Mouse (Mus musculus): Measurements from ENCODE around the gene Per3. TPM values are rescaled to one million over a fixed set of nuclear protein-coding genes. Genes with fewer than 3 reads are reported as not detected.

The Per3 gene
- polyA plus RNA-seq, 1 experiment from 2014 or later: 3.5 TPM

- peak overlapping the region; percentile 43; the same call in 1 of the 2 replicates for H3K9ac ChIP-seq
- H3K9me3 ChIP-seq (replicated peaks): no peaks in the 10 kb centered on the region
- H3K27me3 ChIP-seq: no peaks in the 10 kb centered on the region
- H3K4me1 ChIP-seq: peaks cover 21% of the 10 kb centered on the region
- H3K36me3 ChIP-seq (ENCODE audit: poor library complexity, severe bottlenecking): peaks cover 40% of the 10 kb centered on the region
- peak overlapping the region; percentile 91; the same call in 1 of the 2 replicates for H3K4me3 ChIP-seq
- peak overlapping the region; percentile 76 for H3K4me2 ChIP-seq
- ATAC-seq: no peak
- peak overlapping the region; percentile 64 for H3K27ac ChIP-seq
- 79% methylated on average over 4 of the region's 4 CpGs for WGBS
Measured at GRCm38 (mm10) chr4:151058634-151059033, 14.2 kb upstream of the Per3 start.

- peak within 1 kb of the TSS; percentile 85 for H3K27ac ChIP-seq
- WGBS: under 1% methylated on average over 114 of the region's 114 CpGs
Measured at GRCm38 (mm10) chr4:151057347-151058321, 13.2 kb upstream of the Per3 start, which contains the start of gene Vamp3. Vamp3 (minus strand) TSS chr4:151057963.

GRCm38 (mm10) chr4:151051162-151051561 is 6.7 kb upstream of the Per3 start:
- WGBS: 100% methylated on average over 1 of the region's 1 CpGs

More at GRCm38 (mm10) chr4:151057347-151058321, 13.2 kb upstream of the Per3 start, which contains the start of gene Vamp3:
- Histone ChIP-seq H3K9ac (peak within 1 kb of the TSS; percentile 91), H3K4me2 (peak within 1 kb of the TSS; percentile 76), H3K27me3 (no peaks in the 10 kb centered on the region), H3K9me3 (replicated peaks) (no peaks in the 10 kb centered on the region), H3K36me3 (ENCODE audit: poor library complexity, severe bottlenecking) (peaks cover 38% of the 10 kb centered on the region), H3K4me3 (peak within 1 kb of the TSS; percentile 91), H3K4me1 (peaks cover 21% of the 10 kb centered on the region)
- ATAC-seq: peak; percentile 99

GRCm38 (mm10) chr4:151046524-151046923 is 2.1 kb upstream of the Per3 start:
- Histone ChIP-seq H3K27ac (no peak overlapping the region), H3K4me3 (no peak overlapping the region)
- WGBS: 90% methylated on average over 3 of the region's 3 CpGs

More at GRCm38 (mm10) chr4:151051162-151051561, 6.7 kb upstream of the Per3 start:
- peaks cover 4% of the 10 kb centered on the region; the same call in 1 of the 2 replicates for H3K4me1 ChIP-seq
- no peak overlapping the region for H3K27ac ChIP-seq
- H3K4me2 ChIP-seq: no peak overlapping the region
- H3K27me3 ChIP-seq: no peaks in the 10 kb centered on the region
- H3K36me3 ChIP-seq (ENCODE audit: poor library complexity, severe bottlenecking): peaks cover 74% of the 10 kb centered on the region
- ATAC-seq: no peak
- H3K9ac ChIP-seq: no peak overlapping the region
- no peak overlapping the region for H3K4me3 ChIP-seq
- no peaks in the 10 kb centered on the region for H3K9me3 ChIP-seq (replicated peaks)

GRCm38 (mm10) chr4:151044944-151045570 is 592 bp upstream of the Per3 start:
- Histone ChIP-seq H3K36me3 (ENCODE audit: poor library complexity, severe bottlenecking) (peaks cover 36% of the 10 kb centered on the region), H3K4me2 (peak overlapping the region; percentile 97), H3K27ac (0 out of 2 replicates have a peak overlapping the region, but pooled peaks have one; percentile 7), H3K9ac (peak overlapping the region; percentile 47; the same call in 1 of the 2 replicates), H3K4me3 (peak overlapping the region; percentile 56), H3K27me3 (peaks cover 7% of the 10 kb centered on the region; the same call in 1 of the 2 replicates), H3K9me3 (replicated peaks) (no peaks in the 10 kb centered on the region), H3K4me1 (peaks cover 14% of the 10 kb centered on the region)
- 4% methylated on average over 21 of the region's 21 CpGs for WGBS
- peak; percentile 93; the same call in 1 of the 2 replicates for ATAC-seq

More at GRCm38 (mm10) chr4:151046524-151046923, 2.1 kb upstream of the Per3 start:
- Histone ChIP-seq H3K9ac (no peak overlapping the region), H3K36me3 (ENCODE audit: poor library complexity, severe bottlenecking) (peaks cover 45% of the 10 kb centered on the region), H3K9me3 (replicated peaks) (no peaks in the 10 kb centered on the region), H3K27me3 (peaks cover 7% of the 10 kb centered on the region; the same call in 1 of the 2 replicates), H3K4me2 (no peak overlapping the region), H3K4me1 (peaks cover 14% of the 10 kb centered on the region)
- no peak for ATAC-seq

- Histone ChIP-seq H3K4me2 (peak overlapping the region; percentile 97), H3K9ac (0 out of 2 replicates have a peak overlapping the region, but pooled peaks have one; percentile 67), H3K9me3 (replicated peaks) (no peaks in the 10 kb centered on the region), H3K27ac (no peak overlapping the region), H3K27me3 (peaks cover 7% of the 10 kb centered on the region; the same call in 1 of the 2 replicates), H3K4me1 (peaks cover 14% of the 10 kb centered on the region), H3K36me3 (ENCODE audit: poor library complexity, severe bottlenecking) (peaks cover 19% of the 10 kb centered on the region), H3K4me3 (peak overlapping the region; percentile 56; the same call in 1 of the 2 replicates)
- no peak for ATAC-seq
- WGBS: 45% methylated on average over 5 of the region's 5 CpGs
Measured at GRCm38 (mm10) chr4:151043281-151043680, 1.2 kb downstream of the Per3 start.

GRCm38 (mm10) chr4:151041506-151041905 is 3.0 kb downstream of the Per3 start:
- Histone ChIP-seq H3K27ac (no peak overlapping the region), H3K9ac (no peak overlapping the region), H3K27me3 (peaks cover 7% of the 10 kb centered on the region; the same call in 1 of the 2 replicates), H3K36me3 (ENCODE audit: poor library complexity, severe bottlenecking) (peaks cover 2% of the 10 kb centered on the region), H3K4me2 (no peak overlapping the region), H3K4me1 (peaks cover 14% of the 10 kb centered on the region), H3K9me3 (replicated peaks) (no peaks in the 10 kb centered on the region), H3K4me3 (no peak overlapping the region)
- WGBS: 90% methylated on average over 5 of the region's 5 CpGs
- ATAC-seq: no peak

GRCm38 (mm10) chr4:151037800-151038199 is 6.7 kb downstream of the Per3 start:
- WGBS: 91% methylated on average over 11 of the region's 11 CpGs
- ATAC-seq: no peak
- no peak overlapping the region for H3K4me3 ChIP-seq
- no peak overlapping the region for H3K27ac ChIP-seq
- no peaks in the 10 kb centered on the region for H3K36me3 ChIP-seq (ENCODE audit: poor library complexity, severe bottlenecking)
- no peak overlapping the region for H3K4me2 ChIP-seq
- H3K4me1 ChIP-seq: no peaks in the 10 kb centered on the region
- H3K9me3 ChIP-seq (replicated peaks): no peaks in the 10 kb centered on the region
- H3K9ac ChIP-seq: no peak overlapping the region
- H3K27me3 ChIP-seq: peaks cover 3% of the 10 kb centered on the region; the same call in 1 of the 2 replicates

GRCm38 (mm10) chr4:151036521-151036920 is 7.9 kb downstream of the Per3 start:
- WGBS: 87% methylated on average over 7 of the region's 7 CpGs
- H3K9ac ChIP-seq: no peak overlapping the region
- H3K36me3 ChIP-seq (ENCODE audit: poor library complexity, severe bottlenecking): no peaks in the 10 kb centered on the region
- ATAC-seq: no peak
- H3K27me3 ChIP-seq: no peaks in the 10 kb centered on the region
- H3K4me1 ChIP-seq: no peaks in the 10 kb centered on the region
- no peak overlapping the region for H3K4me2 ChIP-seq
- H3K9me3 ChIP-seq (replicated peaks): no peaks in the 10 kb centered on the region
- H3K27ac ChIP-seq: no peak overlapping the region
- no peak overlapping the region for H3K4me3 ChIP-seq

GRCm38 (mm10) chr4:151027001-151027400 is 17.5 kb downstream of the Per3 start:
- ATAC-seq: peak; percentile 50; the same call in 1 of the 2 replicates
- no peak overlapping the region for H3K4me3 ChIP-seq

GRCm38 (mm10) chr4:151024152-151024551 is 20.3 kb downstream of the Per3 start:
- 93% methylated on average over 9 of the region's 9 CpGs for WGBS
- Histone ChIP-seq H3K36me3 (ENCODE audit: poor library complexity, severe bottlenecking) (0 out of 2 replicates have a peak, but pooled peaks cover 6% of the 10 kb centered on the region), H3K4me3 (no peak overlapping the region), H3K27ac (no peak overlapping the region), H3K9ac (no peak overlapping the region), H3K4me1 (no peaks in the 10 kb centered on the region), H3K4me2 (no peak overlapping the region), H3K9me3 (replicated peaks) (no peaks in the 10 kb centered on the region), H3K27me3 (no peaks in the 10 kb centered on the region)
- no peak for ATAC-seq

More at GRCm38 (mm10) chr4:151027001-151027400, 17.5 kb downstream of the Per3 start:
- Histone ChIP-seq H3K9me3 (replicated peaks) (no peaks in the 10 kb centered on the region), H3K4me2 (no peak overlapping the region), H3K36me3 (ENCODE audit: poor library complexity, severe bottlenecking) (0 out of 2 replicates have a peak, but pooled peaks cover 6% of the 10 kb centered on the region), H3K9ac (no peak overlapping the region), H3K4me1 (no peaks in the 10 kb centered on the region), H3K27me3 (no peaks in the 10 kb centered on the region), H3K27ac (no peak overlapping the region)
- WGBS: 45% methylated on average over 6 of the region's 6 CpGs
